Mouse (Mus musculus) monocyte, adult 2 months (primary cell): ENCODE results near the gene Olfr791.

Experiments used
- DNase-seq, 2 experiments: peaks; one replicate each; pipeline ENCODE4 v3.0.0; 2022; ENCODE audit warnings: low spot score in 2 of 2, low read depth in 1 of 2

Olfr791 gene

GRCm38 (mm10) chr10:129521492-129521891, at the start of gene Olfr791:
Olfr791 (plus strand) TSS chr10:129521792.
- DNase-seq = no peak

GRCm38 (mm10) chr10:129473256-129473655, 48.3 kb upstream of the Olfr791 start:
- no peak for DNase-seq

- no peak for DNase-seq
These were observed 47.9 kb upstream of the Olfr791 start for GRCm38 (mm10) chr10:129473723-129474122.

- no peak for DNase-seq
These were observed 37.1 kb upstream of the Olfr791 start, which contains the start of gene Olfr789 for GRCm38 (mm10) chr10:129484452-129484851. Olfr789 (plus strand) TSS chr10:129484752.

GRCm38 (mm10) chr10:129490101-129490500, 31.5 kb upstream of the Olfr791 start:
- DNase-seq = no peak

GRCm38 (mm10) chr10:129498192-129498591, 23.4 kb upstream of the Olfr791 start, which contains the start of gene Olfr790:
Olfr790 (plus strand) TSS chr10:129498492.
- DNase-seq = no peak

DNA sequence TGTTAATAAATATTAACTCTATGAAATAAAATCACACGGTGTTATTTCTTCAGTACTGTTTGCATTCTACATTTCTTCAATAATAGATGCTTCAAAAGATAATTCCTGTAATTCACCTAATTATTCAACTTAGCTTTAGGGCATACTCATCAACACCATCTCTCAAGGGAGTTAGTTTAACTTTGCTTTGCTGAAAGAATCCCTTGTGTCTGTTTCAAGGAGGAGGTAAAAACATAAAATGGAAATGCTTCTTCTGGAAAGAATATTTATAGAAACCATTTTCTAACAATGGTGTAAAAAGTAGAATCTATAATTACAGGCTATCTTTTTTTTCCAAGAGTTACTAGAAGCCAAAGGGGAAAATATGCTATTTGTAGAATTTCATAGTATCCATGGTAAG, 17.3 kb downstream of the Olfr791 start, which contains the start of gene Olfr792:
Olfr792 (plus strand) TSS at position 301 of the 400 bp plus-strand sequence.
- DNase-seq = no peak

DNA sequence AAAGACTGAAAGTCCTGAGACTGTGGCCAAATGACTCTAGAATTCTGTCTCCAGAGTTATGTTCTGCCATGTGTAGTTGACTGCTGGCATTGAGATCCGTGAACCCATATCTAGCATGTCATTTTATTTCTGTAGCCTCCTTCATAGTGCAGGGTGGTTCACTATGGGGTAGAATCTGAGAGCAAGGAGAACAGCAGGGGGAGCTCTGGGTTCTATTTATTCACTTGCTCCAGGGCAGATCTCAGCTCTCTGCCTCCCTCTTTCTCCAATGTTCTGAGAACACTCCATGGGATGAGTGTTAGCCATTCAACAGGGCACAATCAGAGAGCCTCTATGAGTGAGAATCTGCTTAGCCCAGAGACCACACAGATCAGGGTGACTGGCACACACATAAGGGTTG, 27.8 kb downstream of the Olfr791 start:
- no peak for DNase-seq

DNA sequence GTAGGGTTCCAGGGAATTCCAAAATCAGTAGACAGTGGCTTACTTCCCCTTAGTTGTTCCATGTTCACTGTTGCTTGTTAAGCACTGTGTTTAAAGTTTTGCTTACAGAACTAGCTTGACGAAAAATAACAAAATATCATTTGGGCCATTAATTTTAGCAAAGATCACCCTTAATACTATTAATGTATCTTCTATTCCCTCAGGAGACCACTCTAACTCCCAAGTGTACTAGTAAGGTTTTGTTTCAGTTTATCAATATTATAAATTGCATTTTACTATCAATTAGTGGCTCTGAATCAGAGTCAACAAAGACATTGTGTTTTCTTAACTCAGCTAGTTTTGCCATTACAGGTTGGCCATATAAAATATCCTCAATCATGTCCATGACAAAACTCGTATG, 45.8 kb downstream of the Olfr791 start, which contains the start of gene Olfr794:
Olfr794 (plus strand) TSS at position 301 of the 400 bp plus-strand sequence.
- DNase-seq = no peak

DNA sequence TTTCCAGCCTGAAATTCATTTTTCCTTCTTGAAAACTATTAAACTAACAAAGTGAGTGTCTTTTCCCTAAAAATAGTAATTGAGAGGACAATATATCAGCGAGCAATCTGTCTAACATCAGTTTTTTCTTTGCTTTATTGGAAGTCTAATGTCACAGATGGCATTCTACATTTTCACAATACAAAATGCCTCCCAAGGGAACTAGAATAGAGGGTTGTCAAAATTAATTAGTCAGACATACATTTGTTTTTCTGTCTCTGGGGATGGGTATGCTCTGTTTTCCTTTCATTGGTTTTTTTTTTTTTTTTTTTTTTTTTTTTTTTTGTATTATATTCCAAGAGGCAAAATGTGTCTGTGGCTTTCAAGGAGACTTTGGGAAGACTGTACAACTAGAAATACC, 55.5 kb downstream of the Olfr791 start:
- DNase-seq = no peak
